Mouse (Mus musculus): ENCODE data around the gene Fut8.
"Not testable (repeated sequence)": the region's sequence is repeated elsewhere in the genome, so short reads cannot be mapped to it uniquely, and the experiment has no call there.

The Fut8 gene

DNA sequence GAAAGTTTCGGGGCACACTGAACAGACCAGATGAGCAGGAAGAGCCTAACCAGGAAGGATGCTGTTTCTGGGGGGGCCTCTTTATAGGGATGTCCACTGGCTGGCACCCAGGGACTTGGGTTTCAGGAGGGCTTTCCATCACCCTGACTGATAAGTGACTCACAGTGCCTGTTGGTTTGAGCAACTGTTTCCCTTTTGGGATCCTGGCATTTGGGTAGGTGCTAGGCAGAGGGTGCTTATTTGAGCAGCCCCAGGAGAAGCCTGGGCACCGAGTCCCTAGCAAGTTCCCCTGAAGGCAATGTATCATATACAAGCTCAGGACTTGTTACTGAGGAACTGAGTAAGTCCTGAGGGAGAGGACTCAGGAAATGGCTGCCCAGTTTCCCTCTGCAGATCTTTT is 267.5 kb downstream of the Fut8 start:
- DNase-seq = no peak

GRCm38 (mm10) chr12:77507770-77508169 is 269.8 kb downstream of the Fut8 start:
- DNase-seq = no peak

DNA sequence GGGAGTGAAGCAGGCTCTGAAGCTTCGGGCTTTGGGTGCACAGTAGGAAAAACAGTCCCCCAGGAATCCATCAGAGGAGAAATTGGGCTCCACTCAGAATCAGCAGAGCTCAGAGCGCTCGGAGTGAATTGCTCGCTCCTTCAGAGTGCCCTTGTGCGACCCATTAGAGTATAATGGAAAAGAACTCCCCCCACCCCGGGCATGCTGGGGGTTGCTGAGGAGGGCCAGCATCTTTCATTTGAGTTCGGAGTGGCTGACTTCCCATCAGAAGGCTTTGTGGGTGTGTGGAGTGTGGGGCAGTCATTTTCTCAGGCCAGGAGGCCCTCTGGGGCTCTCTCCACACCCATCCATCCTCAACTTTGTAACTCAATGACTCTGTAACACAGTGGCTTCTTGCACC is 272.8 kb downstream of the Fut8 start:
- no peak for DNase-seq

DNA sequence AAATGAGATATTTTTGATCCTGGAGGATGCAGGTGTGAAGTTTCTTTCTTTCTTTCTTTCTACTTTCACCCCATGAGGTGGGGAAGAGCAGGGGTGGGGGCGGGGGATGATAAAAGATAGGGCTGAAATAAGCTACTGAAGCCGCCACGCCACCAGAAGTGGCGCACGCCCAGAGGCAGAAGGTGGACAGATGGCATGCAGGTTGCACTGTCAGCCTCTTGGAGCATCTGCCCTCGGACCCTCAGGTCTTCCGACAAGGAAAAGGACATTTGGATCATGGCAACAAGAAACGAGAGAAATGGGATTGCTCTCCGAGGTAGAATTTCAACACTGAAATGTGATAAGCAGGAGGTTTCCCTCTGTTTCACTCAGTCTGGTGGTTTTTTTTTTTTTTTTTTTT is 273.3 kb downstream of the Fut8 start:
- no peak for DNase-seq

DNA sequence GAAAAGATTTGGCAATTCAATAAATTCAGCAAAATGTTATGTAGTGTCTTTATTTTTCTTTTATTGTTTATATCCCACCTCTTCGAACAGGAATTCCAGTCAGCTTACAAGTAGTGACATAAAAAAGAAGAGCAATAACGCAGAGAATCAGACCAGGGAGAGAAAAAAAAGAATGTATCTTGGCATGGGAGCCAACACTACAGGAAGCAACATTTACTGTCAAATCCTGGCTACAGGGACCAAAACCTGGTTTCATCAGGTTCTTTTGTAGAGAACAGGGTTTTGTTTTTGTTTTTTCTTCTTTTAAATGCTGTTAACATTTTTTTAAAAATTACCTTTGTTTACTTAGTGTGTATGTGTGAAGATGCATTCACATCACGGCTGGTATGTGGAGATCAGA is 273.7 kb downstream of the Fut8 start:
- DNase-seq = no peak

- DNase-seq = no peak
These were observed 278.9 kb downstream of the Fut8 start for GRCm38 (mm10) chr12:77516805-77517204.

DNA sequence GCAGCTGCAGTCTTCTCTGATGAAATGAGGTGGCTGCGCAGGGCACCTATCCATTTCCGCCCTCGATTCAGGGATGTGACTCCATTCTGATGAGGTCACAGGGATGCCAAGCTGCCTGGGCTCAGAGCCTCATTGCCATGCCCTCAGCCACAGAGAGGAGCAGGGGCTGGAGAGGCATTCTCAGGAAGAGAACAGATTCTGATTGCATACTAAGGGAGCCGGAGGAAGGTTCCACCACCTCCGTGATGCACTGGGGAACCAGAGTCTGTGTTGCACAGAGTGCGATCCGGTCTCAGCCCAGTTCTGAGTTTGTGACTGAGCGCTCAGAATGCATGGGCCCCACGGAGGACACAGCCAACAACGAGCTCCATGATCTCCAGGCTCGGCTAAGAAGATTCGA is 279.8 kb downstream of the Fut8 start:
- no peak for DNase-seq

GRCm38 (mm10) chr12:77519534-77520102 is 281.7 kb downstream of the Fut8 start:
- no peak for DNase-seq

DNA sequence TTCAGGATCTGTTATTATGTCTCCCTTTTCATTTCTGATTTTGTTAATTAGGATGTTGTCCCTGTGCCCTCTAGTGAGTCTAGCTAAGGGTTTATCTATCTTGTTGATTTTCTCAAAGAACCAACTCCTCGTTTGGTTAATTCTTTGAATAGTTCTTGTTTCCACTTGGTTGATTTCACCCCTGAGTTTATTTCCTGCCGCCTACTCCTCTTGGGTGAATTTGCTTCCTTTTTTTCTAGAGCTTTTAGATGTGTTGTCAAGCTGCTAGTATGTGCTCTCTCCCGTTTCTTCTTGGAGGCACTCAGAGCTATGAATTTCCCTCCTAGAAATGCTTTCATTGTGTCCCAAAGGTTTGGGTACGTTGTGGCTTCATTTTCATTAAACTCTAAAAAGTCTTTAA is 286.1 kb downstream of the Fut8 start:
- not testable (repeated sequence) for DNase-seq
